Mouse (Mus musculus) gastrocnemius, adult 2 months (tissue): Measurements from ENCODE around the gene 2310011J03Rik. TPM values are rescaled to one million over a fixed set of nuclear protein-coding genes. Genes with fewer than 3 reads are reported as not detected.

Source experiments
- DNase-seq: peaks from one replicate; pipeline ENCODE4 v3.0.0; 2022
- H3K27ac ChIP-seq: fragments of 200-600 bp; 2 replicates; pipeline ENCODE4 v1.8.1; 2022; ENCODE audit warnings: mild to moderate bottlenecking
- H3K4me3 ChIP-seq: fragments of 200-600 bp; 2 replicates; pipeline ENCODE4 v1.8.1; 2022; ENCODE audit warnings: mild to moderate bottlenecking, moderate library complexity
- CTCF ChIP-seq: fragments of 200-600 bp; IDR thresholded peaks from 2 replicates; pipeline ENCODE4 v1.8.1; 2022; ENCODE audit warnings: antibody characterized with exemption, mild to moderate bottlenecking, moderate library complexity
- intact Hi-C: fragments of 180-260 bp; cut with DNase I; formaldehyde crosslinking; loops from one replicate; pipeline ENCODE4 v1.15.1; 2025
- total RNA-seq, 2 experiments: library from RNA; stranded (reverse); gene quantifications; 2 replicates each; pipeline ENCODE4 v1.2.3; 2021

2310011J03Rik gene
- total RNA-seq, 2 experiments from 2014 or later = 5.7 to 8.1 TPM

GRCm38 (mm10) chr10:80339941-80340750 lies 19.8 kb upstream of the 2310011J03Rik start:
- peak overlapping the region; percentile 44 for H3K27ac ChIP-seq
- DNase-seq = peak; percentile 90
- intact Hi-C loops = loop anchor here (5.0 kb wide), 1 partner anchor 37 kb away; no protein-coding TSS in a partner anchor
- TF ChIP-seq CTCF = peak; percentile 97; the same call in 1 of the 2 replicates
- H3K4me3 ChIP-seq = peak overlapping the region; percentile 54

GRCm38 (mm10) chr10:80336263-80336662 lies 15.9 kb upstream of the 2310011J03Rik start:
- intact Hi-C loops = no loop called here
- TF ChIP-seq CTCF = no peak
- DNase-seq = no peak
- H3K4me3 ChIP-seq = no peak overlapping the region
- H3K27ac ChIP-seq = no peak overlapping the region

- no peak for DNase-seq
- Histone ChIP-seq H3K27ac (no peak overlapping the region), H3K4me3 (no peak overlapping the region)
- intact Hi-C loops = no loop called here
- no peak for TF ChIP-seq CTCF
Observed at GRCm38 (mm10) chr10:80332525-80332989, 12.2 kb upstream of the 2310011J03Rik start.

DNA sequence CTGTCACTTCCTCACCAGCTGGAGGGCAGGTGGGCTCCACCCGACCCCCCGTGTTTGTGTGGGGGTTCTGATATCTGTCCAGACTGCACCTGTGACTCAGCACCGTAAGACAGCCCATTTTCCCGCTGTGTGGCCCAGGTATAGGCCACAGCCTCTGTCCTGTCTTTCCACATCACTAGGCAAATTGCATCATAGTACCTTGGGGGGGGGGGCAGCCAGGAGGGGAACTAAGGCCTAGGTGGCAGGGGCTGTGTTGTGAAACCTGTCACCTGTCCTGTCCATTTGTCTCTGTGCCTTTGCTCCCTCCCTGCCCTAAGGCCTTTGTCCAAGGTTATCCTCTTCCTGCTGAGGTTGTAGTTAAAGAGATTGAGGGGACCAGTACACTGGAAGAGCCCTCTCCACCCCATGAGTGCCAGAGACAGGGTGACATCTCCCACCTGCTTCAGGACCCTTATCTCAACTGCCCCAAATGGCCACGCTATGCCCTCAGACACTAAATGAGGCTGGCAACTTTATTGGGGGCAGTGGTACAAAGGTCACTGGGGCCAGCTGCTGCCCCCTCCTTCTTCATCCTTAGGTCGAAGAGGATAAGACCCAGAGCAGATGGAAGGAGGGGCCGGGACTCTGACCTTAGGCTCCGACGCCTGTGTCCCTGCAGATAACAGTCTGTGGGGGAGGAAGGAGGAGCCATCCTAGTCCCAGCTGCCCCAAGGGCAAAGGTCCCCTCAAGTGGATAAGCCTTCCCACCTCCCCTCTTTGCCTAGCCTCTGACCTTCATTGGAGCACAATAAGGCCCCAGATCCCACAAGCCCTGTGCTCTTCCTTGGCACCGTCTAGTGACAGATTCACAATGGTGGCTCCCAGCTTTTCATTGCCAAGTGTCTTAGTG lies 11.5 kb upstream of the 2310011J03Rik start:
- DNase-seq = no peak
- Histone ChIP-seq H3K27ac (no peak overlapping the region), H3K4me3 (no peak overlapping the region)
- intact Hi-C loops = no loop called here
- TF ChIP-seq CTCF = no peak

DNA sequence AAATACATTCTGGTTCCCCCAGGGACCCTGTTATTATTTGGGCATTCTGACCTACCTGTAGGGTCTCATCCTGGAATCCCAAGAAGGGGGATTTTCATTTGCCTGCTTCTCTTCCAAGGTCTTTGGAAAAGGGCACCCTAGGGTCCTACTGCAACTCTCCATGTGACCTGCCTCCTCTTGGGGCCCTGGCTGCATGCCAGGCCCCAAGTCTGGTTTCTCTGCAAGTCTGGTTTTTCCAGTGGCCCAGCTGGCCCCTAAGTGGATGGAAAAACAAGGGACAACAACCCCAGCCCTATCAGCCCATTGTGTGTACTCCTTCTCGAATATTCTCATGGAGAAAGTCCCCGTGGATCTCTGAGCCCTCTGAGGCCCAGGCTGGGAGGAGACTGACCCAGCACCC lies 10.6 kb upstream of the 2310011J03Rik start:
- intact Hi-C loops = no loop called here
- TF ChIP-seq CTCF = no peak
- Histone ChIP-seq H3K27ac (no peak overlapping the region), H3K4me3 (no peak overlapping the region)
- DNase-seq = no peak

GRCm38 (mm10) chr10:80330084-80330483 lies 9.7 kb upstream of the 2310011J03Rik start:
- intact Hi-C loops = no loop called here
- DNase-seq = no peak
- no peak for TF ChIP-seq CTCF
- peak overlapping the region; percentile 74 for H3K4me3 ChIP-seq
- H3K27ac ChIP-seq = peak overlapping the region; percentile 59; the same call in 1 of the 2 replicates

- Histone ChIP-seq H3K4me3 (peak within 1 kb of the TSS; percentile 74), H3K27ac (peak within 1 kb of the TSS; percentile 61)
- intact Hi-C loops = no loop called here
- peak; percentile 99 for DNase-seq
- no peak for TF ChIP-seq CTCF
Observed at GRCm38 (mm10) chr10:80329273-80330081, 9.1 kb upstream of the 2310011J03Rik start, which contains the start of the genes Pcsk4 and Reep6. TSS of gene Pcsk4 (minus strand) at chr10:80329498. TSS of gene Reep6 (plus strand) at chr10:80329953.

DNA sequence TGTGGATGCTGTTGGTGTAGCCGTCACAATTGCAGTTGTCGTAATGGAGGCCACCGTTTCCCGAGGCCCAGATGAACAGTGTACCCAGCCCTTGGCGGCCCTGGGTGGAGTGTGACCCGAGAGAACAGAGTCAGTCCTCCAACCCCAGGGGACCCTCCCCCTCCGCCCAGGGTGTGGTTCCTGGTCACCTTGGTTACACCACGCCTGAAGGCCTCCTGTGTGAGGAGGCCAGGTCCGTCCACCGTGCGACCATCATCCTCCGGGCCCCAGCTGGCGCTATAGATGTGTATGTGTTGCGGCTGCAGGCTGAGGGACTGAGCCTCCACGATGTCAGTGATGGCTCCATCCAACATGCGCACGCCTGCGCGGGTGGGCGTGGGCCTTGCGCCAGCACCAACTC lies 4.7 kb upstream of the 2310011J03Rik start:
- TF ChIP-seq CTCF = no peak
- intact Hi-C loops = no loop called here
- Histone ChIP-seq H3K4me3 (no peak overlapping the region), H3K27ac (no peak overlapping the region)
- DNase-seq = no peak

- peak overlapping the region; percentile 75 for H3K4me3 ChIP-seq
- intact Hi-C loops = no loop called here
- no peak for TF ChIP-seq CTCF
- H3K27ac ChIP-seq = peak overlapping the region; percentile 89
- DNase-seq = no peak
Observed at GRCm38 (mm10) chr10:80324120-80325037, 4.0 kb upstream of the 2310011J03Rik start.

GRCm38 (mm10) chr10:80323261-80324119 lies 3.2 kb upstream of the 2310011J03Rik start:
- peak; percentile 10; the same call in 1 of the 2 replicates for TF ChIP-seq CTCF
- DNase-seq = peak; percentile 90
- intact Hi-C loops = no loop called here
- H3K4me3 ChIP-seq = peak overlapping the region; percentile 75
- peak overlapping the region; percentile 89 for H3K27ac ChIP-seq
